Mouse (Mus musculus) liver, embryonic 14.5 days (tissue): ENCODE data around the gene Disc1. TPM values are rescaled to one million over a fixed set of nuclear protein-coding genes. Genes with fewer than 3 reads are reported as not detected.
A peak's percentile ranks its signal among the peaks of the same experiment; 100 is the strongest.

Experiments
- ATAC-seq: fragments of 200-750 bp; cut with Nextera tagmentation; 2 replicates; pipeline ENCODE4 v1.8.0; 2017; ENCODE audit warnings: moderate number of reproducible peaks, mild to moderate bottlenecking, moderate library complexity; ENCODE audit not compliant: insufficient read depth
- DNase-seq, 3 experiments: peaks; one replicate each; pipeline ENCODE4 v3.0.0-alpha.2; 2012 to 2013; ENCODE audit warnings: low read depth in 3 of 3, low spot score in 3 of 3
- H3K27ac ChIP-seq: fragments of 300-500 bp; sonication (generic); 2 replicates; pipeline ENCODE4 v1.5.1; 2014; ENCODE audit warnings: moderate library complexity, mild to moderate bottlenecking, control low read depth, inconsistent platforms
- H3K27me3 ChIP-seq: fragments of 300-500 bp; sonication (generic); 2 replicates; pipeline ENCODE4 v1.6.1; 2014; ENCODE audit warnings: mild to moderate bottlenecking, low read length, moderate library complexity; ENCODE audit not compliant: control insufficient read depth, insufficient read depth
- H3K36me3 ChIP-seq: fragments of 300-500 bp; sonication (generic); replicated peaks from 2 replicates; pipeline ENCODE4 v1.6.1; 2014; ENCODE audit warnings: low read depth; ENCODE audit not compliant: control insufficient read depth, insufficient read depth
- H3K4me1 ChIP-seq, 2 experiments: fragments of 200-500 bp in 1 of 2; fragments of 300-500 bp in 1 of 2; sonication (generic) in 1 of 2; replicated peaks; 2 replicates each; pipeline ENCODE4 v1.6.1; 2012 to 2014; ENCODE audit warnings: antibody characterized with exemption in 1 of 2, inconsistent platforms in 1 of 2, low read length in 1 of 2; ENCODE audit not compliant: control insufficient read depth in 2 of 2, insufficient read depth in 2 of 2
- H3K4me2 ChIP-seq: fragments of 300-500 bp; sonication (generic); 2 replicates; pipeline ENCODE4 v1.6.1; 2014; ENCODE audit warnings: low read depth, mild to moderate bottlenecking, control low read depth, moderate library complexity
- H3K4me3 ChIP-seq, 2 experiments: fragments of 200-500 bp in 1 of 2; fragments of 300-500 bp in 1 of 2; sonication (generic) in 1 of 2; 2 replicates each; pipeline ENCODE4 v1.5.1; 2012 to 2014; ENCODE audit warnings: low read depth in 2 of 2, low read length in 2 of 2, mild to moderate bottlenecking in 2 of 2, control low read depth in 1 of 2, inconsistent platforms in 1 of 2, moderate library complexity in 1 of 2; ENCODE audit not compliant: insufficient read depth in 1 of 2
- H3K9ac ChIP-seq: fragments of 300-500 bp; sonication (generic); replicated peaks from 2 replicates; pipeline ENCODE4 v1.6.1; 2014; ENCODE audit warnings: mild to moderate bottlenecking, control low read depth, moderate library complexity
- H3K9me3 ChIP-seq: fragments of 300-500 bp; sonication (generic); 2 replicates; pipeline ENCODE4 v1.6.1; 2016; ENCODE audit warnings: low read length, mixed read lengths; ENCODE audit not compliant: control insufficient read depth
- CTCF ChIP-seq: IDR thresholded peaks from 2 replicates; pipeline ENCODE4 v1.5.1; 2016; ENCODE audit warnings: antibody characterized with exemption, low read depth, control low read depth
- EP300 ChIP-seq: IDR thresholded peaks from 2 replicates; pipeline ENCODE4 v1.6.1; 2016; ENCODE audit warnings: antibody characterized with exemption, low read depth
- WGBS: fragments of 180-500 bp; shearing (Covaris S2); extraction: QIAGEN DNeasy Blood & Tissue Kit; methylation state at CpG from one replicate; pipeline ENCODE4 v1.1.7; 2014; ENCODE audit not compliant: insufficient replicate concordance; 5-methylcytosine and 5-hydroxymethylcytosine counted together
- polyA plus RNA-seq, 2 experiments: library from polyadenylated mRNA; depleted of rRNA in 1 of 2; stranded (reverse) in 1 of 2; unstranded in 1 of 2; fragments of >200 nt; fragmentation: Nextera tagmentation in 1 of 2; extraction: Ambion mirVana in 1 of 2; gene quantifications; 2 replicates each; pipeline versions ENCODE4 v1.2.1 to v1.2.3; 2012 to 2014

Gene Disc1
- polyA plus RNA-seq, 2 experiments, result 0.11 to 0.17 TPM

DNA sequence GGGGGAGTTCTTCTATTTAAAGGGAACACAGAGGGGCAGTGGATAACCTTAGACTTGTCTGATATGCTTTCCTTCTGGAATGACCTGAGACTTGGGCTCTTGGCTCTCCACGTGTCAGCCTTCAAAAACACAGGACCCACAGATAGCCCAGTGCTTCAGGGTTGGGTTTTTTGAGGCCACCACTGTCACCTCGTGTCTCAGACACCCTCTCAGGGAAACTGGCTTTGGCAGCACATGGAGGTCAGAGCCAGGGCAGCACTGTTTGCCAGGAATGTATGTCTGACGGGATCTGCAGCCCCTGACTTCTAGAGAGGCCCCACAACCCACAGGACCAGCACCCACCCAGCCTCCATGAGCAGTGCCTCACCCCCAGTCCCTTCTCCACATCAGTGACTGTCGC lies 120.9 kb downstream of the Disc1 start:
- ATAC-seq (no peak), DNase-seq (no peak)
- Histone ChIP-seq H3K36me3 (no peaks in the 10 kb centered on the region), H3K9ac (no peak overlapping the region), H3K27me3 (no peaks in the 10 kb centered on the region), H3K27ac (no peak overlapping the region), H3K4me3 (no peak overlapping the region), H3K4me1 (no peaks in the 10 kb centered on the region), H3K9me3 (no peaks in the 10 kb centered on the region), H3K4me2 (no peak overlapping the region)
- whole genome bisulfite sequencing, result 46% methylated on average over 4 of the region's 4 CpGs
- TF ChIP-seq CTCF, result no peak
- TF ChIP-seq EP300, result no peak

DNA sequence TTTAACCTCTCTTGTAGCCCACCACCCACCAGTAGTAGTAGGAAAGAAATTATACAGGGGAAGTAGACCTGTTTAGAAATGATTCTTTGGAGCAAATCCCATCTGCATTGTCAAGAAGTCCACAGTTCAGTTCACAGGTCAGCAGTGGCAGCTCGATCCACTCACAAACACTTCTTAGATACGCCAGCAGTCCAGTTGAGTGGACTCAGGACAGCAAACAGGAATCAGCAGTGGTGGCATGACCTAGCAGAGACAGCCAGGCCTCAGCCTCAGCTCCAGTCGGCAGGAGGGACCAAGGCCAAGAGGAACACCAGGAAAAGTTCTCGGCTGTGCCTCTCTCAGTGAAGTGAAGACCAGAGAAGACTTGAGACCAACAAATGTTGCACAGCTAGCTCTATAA lies 121.7 kb downstream of the Disc1 start:
- Histone ChIP-seq H3K4me2 (no peak overlapping the region), H3K9me3 (no peaks in the 10 kb centered on the region), H3K36me3 (no peaks in the 10 kb centered on the region), H3K27ac (no peak overlapping the region), H3K4me3 (no peak overlapping the region), H3K27me3 (no peaks in the 10 kb centered on the region), H3K4me1 (no peaks in the 10 kb centered on the region), H3K9ac (no peak overlapping the region)
- ATAC-seq, result no peak
- TF ChIP-seq EP300, result no peak
- no peak for TF ChIP-seq CTCF
- WGBS, result 66% methylated on average over 4 of the region's 4 CpGs
- no peak for DNase-seq

DNA sequence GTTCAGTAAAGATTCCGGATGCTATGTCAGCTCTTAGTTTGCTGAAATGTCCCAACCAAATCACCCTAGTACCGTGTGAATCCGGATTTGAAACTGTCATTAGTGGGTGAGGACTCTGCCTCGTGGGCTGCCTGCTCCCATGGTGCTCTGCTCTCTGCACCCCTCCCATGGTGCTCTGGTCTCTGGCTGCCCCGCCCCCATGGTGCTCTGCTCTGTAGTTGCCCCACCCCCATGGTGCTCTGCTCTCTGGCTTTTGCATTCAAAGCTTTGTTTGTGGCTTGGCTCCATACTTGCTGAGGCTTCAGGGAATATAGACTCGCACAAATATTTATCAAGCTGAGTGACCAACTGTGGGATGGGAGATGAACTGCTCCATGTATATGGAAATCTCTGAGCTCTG lies 123.1 kb downstream of the Disc1 start:
- Histone ChIP-seq H3K4me1 (no peaks in the 10 kb centered on the region), H3K27me3 (no peaks in the 10 kb centered on the region), H3K4me3 (no peak overlapping the region), H3K36me3 (no peaks in the 10 kb centered on the region), H3K9me3 (no peaks in the 10 kb centered on the region), H3K4me2 (no peak overlapping the region), H3K9ac (no peak overlapping the region), H3K27ac (no peak overlapping the region)
- no peak for DNase-seq
- WGBS, result 60% methylated on average over 6 of the region's 6 CpGs
- ATAC-seq, result no peak
- TF ChIP-seq EP300, result no peak
- no peak for TF ChIP-seq CTCF

DNA sequence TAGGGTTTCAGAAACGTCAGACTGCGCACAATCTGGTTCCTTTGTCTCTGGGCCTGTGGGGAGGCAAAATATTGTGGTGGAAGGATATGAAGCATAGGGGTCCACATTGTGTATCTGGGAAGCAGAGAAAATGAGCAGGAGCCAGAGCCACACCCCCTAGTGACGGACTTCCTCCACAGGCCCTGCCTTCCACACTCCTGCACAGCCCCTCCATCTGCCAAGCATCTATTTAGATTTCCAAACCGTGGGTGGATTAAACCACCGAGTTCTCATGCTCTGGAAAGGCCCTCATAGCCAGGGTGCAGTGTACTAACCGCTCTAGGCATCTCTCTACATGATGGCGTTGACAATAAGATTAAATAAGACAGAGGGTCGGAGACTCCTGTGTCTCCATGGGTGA lies 124.0 kb downstream of the Disc1 start:
- Histone ChIP-seq H3K9ac (no peak overlapping the region), H3K4me1 (no peaks in the 10 kb centered on the region), H3K4me3 (no peak overlapping the region), H3K27ac (no peak overlapping the region), H3K4me2 (no peak overlapping the region), H3K36me3 (no peaks in the 10 kb centered on the region), H3K9me3 (no peaks in the 10 kb centered on the region), H3K27me3 (no peaks in the 10 kb centered on the region)
- WGBS, result 61% methylated on average over 8 of the region's 8 CpGs
- ATAC-seq (no peak), DNase-seq (no peak)
- no peak for TF ChIP-seq CTCF
- no peak for TF ChIP-seq EP300

DNA sequence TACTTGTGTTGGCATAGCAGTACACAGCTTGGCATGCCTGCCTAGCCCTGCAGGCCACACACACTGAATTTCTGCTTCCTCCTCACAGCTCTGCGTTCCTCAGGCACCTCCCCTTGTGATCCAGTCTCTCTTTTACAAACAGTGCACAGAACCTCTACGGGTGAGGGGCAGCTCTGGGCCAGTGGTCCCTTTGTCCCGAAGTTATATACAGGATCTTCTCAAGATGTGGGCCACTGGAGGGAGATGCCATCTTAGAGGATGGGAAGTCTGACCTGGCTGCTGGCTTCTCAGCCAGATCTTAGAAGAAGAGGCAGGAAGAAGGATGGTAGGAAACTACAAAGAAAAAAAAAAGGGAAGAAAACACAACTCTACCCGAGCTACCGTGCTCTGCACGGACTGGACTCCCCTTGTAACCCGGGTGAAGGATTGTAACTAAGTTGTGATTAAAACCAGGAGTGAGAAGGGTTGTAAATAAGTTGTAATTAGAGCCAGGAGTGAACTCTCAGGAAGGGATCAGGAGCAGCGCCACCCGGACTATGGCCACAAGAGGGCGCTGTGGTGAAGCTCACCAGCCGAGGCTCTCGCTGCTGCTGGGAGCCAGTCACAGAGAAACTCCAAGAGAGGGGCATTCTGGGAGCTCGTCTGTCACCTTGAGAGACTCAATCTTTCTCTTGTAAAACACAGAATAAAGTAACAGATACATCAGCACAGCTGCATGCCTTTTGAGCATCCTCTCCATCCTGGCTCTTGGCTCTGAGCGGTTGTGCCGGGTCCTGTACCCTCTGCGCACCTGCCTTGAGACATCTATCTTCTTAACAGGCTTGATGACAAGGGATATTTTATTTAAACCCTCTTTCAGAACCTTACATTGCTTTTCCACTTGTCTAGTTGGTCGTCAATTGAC lies 129.8 kb downstream of the Disc1 start:
- Histone ChIP-seq H3K4me3 (no peak overlapping the region), H3K9ac (no peak overlapping the region)
- TF ChIP-seq CTCF, result peak; percentile 92
- TF ChIP-seq EP300, result no peak

More for the DNA sequence above, 129.8 kb downstream of the Disc1 start:
- DNase-seq, result peak; percentile 4 to 28 (median 6)
- ATAC-seq, result no peak
- no peaks in the 10 kb centered on the region for H3K9me3 ChIP-seq
- no peak overlapping the region for H3K4me2 ChIP-seq
- 0 out of 4 replicates have a peak, but pooled peaks cover 0 to 2% of the 10 kb centered on the region in 2 experiments for H3K4me1 ChIP-seq
- no peaks in the 10 kb centered on the region for H3K36me3 ChIP-seq
- no peak overlapping the region for H3K27ac ChIP-seq
- 20% methylated on average over 17 of the region's 17 CpGs for WGBS
- H3K27me3 ChIP-seq, result no peaks in the 10 kb centered on the region
